Mouse (Mus musculus): ENCODE results near the gene Krt84. TPM values are rescaled to one million over a fixed set of nuclear protein-coding genes. Genes with fewer than 3 reads are reported as not detected.

Gene Krt84
- total RNA-seq, 1 experiment from 2014 or later: not detected

DNA sequence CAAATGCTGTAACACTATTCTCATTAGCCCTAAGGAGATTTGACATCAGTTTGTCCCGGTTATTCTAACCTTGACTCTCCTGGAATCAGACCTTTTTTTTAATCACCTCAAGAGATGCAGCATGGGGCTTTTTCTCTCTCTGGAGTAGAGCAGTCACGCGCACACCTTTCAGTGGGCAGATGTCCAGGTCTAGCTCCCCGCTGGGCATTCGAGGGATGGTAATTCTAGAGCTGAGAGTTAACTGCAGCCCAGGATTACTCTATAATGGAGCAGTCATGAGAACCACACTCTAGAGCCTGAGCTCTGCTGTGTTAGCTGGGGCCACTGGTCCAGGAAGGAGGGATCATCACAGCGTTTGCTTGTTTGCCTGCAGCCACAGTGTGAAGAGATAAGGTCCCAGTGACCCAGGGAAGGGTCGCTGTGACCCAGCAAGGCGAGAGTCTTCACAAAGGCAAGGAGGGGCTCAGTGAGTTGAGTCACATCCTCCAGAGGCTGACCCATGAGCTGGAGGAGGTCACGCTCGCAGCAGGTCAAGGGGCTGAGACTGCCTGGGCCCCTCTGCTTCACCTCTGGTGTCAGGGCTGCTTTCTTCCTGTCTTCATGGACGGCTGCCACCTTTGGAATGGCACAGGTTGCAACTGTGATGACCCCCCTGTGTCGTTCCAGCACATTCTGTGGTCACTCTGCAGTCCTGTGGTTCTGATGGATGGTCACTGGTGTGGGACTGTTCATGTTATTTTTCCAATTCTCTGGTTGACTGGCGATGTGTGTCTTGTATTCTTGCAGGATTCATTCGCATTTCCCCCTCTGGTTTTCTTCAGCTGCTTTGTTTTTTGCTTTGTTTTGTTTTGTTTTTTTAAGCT, 25.5 kb downstream of the Krt84 start:
- ATAC-seq (ENCODE audit: extremely low read depth, insufficient number of reproducible peaks, low FRiP score, poor library complexity, severe bottlenecking): no peak

DNA sequence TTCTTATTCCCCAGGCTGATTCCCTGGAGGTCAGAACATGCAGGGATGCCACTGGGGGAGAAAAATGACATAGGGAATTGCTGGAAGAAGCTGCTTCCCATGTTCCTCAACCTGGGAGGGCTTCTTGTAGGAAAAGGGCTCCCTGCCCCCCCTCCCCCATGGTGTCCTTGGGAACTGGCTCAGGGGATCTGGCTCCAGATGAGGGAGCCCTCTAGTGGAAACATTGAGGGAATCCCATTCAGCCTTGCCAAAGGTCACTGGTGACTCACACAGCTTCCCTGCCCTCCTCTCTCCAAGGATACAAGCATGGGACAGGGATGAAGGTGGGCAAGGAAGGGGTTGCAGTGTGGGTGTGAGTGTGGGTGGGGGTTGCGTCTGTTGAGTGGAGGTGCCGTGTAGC, 35.4 kb downstream of the Krt84 start:
- ATAC-seq (ENCODE audit: extremely low read depth, insufficient number of reproducible peaks, low FRiP score, poor library complexity, severe bottlenecking): no peak

DNA sequence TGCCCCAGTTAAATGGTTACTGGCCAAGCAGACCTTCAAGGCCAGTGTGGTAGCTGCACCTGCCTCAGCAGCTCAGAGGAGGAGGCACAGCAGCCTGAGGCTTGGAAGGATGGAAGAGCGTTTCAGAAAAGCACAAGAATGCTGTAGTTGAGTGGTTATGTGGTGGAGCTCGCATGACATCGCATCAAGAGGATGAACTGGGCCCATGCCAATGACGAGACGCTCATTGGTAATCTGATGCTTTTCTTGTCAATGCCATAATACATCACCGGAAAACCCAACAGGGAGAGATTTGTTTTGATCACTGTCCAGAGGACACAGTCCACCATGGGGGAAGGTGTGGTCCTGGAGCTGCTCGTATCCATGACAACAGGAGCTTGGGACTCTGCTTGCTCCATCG, 37.4 kb downstream of the Krt84 start:
- no peak for ATAC-seq (ENCODE audit: extremely low read depth, insufficient number of reproducible peaks, low FRiP score, poor library complexity, severe bottlenecking)

DNA sequence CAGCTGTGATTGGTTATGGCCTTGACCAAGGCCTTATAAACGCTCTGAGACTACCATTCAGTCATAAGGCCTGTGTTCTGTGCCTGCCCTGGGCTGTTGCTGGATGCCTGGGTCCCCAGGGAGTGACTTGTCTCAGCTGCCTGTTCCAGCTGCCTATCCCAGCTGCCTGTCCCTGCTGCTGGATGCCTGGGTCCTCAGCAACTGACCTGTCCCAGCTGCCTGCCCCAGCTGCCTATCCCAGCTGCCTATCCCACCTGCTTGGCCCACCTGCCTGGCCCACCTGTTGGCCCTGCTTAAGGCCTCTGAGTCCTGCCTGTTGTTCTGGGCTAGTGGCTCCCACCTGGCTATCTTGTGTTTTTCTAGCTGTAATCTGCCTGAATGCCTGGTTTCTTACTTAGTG, 38.4 kb downstream of the Krt84 start:
- ATAC-seq (ENCODE audit: extremely low read depth, insufficient number of reproducible peaks, low FRiP score, poor library complexity, severe bottlenecking): no peak

DNA sequence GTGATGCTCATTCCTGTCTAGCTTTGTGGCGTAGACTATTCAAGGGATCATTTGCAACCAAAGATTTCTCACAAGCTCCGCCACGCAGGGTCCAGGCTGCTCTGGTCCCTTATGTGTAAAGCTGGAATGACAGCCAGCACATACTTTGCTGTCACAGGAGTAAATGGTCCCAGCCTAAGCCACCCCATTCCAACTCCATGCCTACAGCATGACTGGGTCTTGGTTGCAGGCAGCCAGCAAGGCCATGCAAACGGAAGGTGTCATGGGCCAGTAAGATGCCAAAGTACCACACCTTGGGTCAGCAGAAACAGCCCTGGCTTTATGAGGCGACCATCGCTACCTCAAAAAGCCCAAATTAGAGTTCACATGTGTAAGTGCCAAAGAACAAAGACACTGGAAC, 38.9 kb downstream of the Krt84 start:
- no peak for ATAC-seq (ENCODE audit: extremely low read depth, insufficient number of reproducible peaks, low FRiP score, poor library complexity, severe bottlenecking)

DNA sequence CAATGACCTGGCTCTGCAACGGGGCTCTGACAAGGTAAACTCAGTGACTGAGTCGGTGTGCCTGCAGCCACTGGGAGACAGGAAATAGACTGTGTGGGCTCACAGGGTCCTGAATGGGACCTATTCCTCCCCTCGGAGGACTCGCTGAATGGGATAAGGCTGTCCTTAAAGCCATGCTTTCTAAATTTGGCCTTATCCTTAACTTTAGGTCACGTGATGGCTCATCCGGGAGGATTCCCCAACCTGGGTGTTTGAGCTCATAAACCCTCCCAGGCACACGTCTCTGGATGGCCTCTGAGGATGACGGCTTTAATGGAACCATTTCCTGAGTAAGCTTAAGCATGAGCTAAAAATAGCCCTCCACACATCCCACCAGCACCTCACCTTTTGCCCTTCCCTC, 39.9 kb downstream of the Krt84 start:
- ATAC-seq (ENCODE audit: extremely low read depth, insufficient number of reproducible peaks, low FRiP score, poor library complexity, severe bottlenecking): no peak

DNA sequence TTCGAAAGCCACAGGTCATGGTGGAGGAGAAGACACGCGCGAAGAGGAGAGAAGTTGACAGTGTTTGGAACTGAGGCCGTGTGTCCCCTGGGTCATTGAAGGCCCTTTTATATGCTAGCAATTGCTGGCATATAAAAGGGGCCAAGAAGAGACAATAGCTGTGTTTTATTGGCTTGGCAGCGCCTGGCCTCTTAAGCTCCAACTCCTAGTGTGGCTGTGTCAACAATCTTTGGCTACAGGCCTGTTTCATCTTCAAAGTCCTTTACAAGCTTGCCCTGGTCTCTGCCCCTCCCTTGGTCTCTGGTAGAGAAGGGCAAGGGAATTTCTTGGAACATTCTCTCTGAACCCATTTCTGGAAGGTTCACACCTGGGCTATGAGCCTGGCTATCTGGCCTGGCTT, 41.2 kb downstream of the Krt84 start, which contains the start of gene Krt83:
Gene Krt83, minus strand, starts transcription at position 82 of the 400 bp plus-strand sequence.
- no peak for ATAC-seq (ENCODE audit: extremely low read depth, insufficient number of reproducible peaks, low FRiP score, poor library complexity, severe bottlenecking)

DNA sequence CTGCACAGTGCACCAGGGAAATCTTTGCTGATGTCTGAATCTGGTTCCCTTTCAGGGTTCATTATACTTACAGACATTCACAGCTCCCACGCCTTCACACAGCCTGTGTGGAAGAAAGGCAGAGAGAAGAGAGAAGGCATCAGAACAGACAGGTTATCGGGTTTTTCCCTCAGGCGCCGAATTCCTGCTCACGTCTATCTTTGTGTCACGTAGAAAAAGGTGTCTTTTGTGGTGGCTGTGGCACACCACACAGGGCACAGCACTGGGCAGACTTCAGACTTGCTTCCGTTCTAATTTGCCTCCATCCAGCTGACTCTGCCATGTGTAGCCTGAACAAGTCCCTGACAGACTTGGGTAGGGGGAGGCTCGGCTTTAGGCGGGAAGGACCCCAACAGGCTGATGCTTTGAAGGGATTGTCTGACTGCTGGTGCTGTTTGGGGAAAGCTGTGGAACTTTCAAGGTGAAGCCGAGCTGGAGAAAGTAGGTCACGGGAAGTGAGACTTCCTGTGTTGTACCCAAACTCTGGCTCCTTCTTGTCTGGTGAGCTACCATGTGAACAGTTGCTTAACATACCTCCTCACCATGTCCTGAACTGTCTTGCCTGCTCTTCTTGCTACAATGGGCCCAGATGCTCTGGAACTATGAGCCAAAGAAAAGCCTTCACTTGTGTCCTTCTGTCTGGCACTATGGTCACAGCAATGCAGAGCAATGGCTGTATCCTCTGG, 46.5 kb downstream of the Krt84 start:
- ATAC-seq (ENCODE audit: extremely low read depth, insufficient number of reproducible peaks, low FRiP score, poor library complexity, severe bottlenecking): no peak

DNA sequence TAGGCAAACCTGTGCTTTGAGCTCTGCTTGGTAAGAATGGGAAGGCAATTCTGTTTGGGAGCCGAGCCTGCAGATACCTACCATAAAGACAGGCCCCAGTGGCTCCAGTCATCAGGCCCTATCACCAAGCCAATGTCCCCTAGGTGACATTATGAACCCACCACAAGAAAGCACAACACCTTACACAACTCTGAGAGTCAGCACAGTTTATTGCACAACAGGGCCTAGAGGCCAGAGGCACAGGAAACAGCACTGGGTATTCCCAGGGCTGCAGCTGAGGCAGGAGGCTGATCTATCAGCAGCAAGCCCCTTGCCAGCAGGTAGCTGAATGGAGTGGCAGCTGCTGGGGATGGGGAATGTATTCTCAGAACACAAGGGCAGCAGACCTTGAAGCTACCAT, 47.7 kb downstream of the Krt84 start:
- no peak; the same call in 1 of the 2 replicates for ATAC-seq (ENCODE audit: extremely low read depth, insufficient number of reproducible peaks, low FRiP score, poor library complexity, severe bottlenecking)

DNA sequence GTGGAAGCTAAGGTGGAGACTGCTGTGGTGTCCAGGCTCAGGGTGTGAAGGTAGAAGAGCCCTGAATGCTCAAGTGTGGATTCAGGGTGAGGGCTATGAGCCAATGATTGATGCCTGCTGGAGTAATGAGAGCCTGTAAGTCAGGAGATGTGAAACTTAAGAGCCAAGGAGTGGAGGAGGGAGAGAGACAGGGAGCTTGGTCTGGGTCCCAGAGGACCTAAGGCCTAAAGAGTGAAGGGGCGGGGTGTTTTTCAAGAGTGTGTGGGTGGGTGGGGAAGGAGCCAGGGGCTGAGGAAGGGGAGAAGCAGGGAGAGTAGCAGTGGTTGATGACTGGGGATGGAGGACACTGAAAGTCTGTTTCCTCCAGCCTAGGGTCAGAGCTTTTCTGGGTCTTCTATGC, 49.0 kb downstream of the Krt84 start:
- no peak for ATAC-seq (ENCODE audit: extremely low read depth, insufficient number of reproducible peaks, low FRiP score, poor library complexity, severe bottlenecking)

DNA sequence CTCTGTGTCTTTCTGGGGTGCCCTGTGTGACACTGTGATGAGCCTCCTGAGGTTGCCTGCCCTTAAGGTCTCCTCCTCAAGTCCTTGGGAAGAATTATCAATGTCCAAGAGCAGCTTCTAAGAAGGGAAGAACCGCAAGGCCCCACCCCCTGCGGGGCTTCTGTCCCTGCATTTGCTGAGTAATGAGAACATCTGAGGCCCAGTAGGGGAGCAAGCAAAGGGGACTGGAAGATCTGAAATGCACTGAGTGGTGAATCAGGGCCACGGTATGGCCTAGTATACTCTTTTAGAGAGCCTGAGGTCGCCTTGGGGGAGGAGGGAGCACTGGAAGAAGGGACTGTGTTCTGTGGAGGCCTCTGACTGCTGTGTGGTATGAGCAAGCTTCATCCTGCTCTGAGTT, 50.6 kb downstream of the Krt84 start:
- ATAC-seq (ENCODE audit: extremely low read depth, insufficient number of reproducible peaks, low FRiP score, poor library complexity, severe bottlenecking): no peak

DNA sequence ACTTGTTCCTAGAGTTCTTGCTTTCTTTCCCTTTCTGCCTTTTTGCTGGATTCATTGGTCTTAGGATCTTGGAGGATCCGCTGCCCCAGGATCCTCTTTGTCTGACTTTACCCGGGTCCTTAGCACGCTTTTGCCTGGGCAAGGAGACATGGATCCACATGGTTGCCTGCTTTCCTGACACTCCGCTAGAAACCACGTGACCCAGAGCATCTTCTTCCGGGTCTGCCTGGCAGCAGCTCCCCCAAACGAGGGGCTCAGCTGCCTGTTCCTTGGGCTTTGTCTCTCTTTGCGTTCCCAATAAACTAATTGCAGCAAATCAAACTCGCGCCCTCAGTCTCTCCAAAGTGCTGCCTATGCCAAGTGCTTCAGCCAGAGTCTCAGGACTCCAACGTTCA, 53.0 kb downstream of the Krt84 start:
- no peak for ATAC-seq (ENCODE audit: extremely low read depth, insufficient number of reproducible peaks, low FRiP score, poor library complexity, severe bottlenecking)

DNA sequence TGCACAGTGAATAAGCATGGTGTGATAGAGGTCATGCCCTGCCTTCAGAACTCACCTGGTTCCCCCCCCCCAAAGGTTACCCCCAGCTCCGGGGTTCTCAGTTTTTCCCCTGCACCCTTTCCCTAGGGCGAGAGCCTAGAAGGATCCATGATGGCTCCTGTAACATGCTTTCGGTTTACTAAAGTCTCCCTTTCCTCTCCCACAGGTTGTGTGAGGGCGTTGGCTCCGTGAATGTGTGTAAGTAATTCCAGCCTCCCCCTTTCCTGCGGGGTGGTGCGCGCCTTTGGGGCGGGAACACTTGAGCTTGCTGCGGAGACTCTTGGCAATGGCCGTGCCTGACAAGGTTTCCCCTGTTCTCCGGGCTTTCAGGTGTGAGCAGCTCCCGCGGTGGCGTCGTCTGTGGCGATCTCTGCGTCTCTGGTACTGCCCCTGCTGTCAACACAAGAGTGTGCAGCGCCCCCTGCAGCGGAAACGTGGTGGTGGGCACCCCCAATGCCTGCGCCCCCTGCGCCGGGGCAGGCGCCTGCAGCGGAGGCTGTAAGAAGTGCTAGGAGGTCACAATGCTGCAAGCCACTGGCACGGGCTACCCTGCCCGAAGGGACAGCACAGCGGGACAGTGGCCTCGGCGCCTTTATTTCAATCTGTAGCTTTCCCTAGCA, 53.5 kb downstream of the Krt84 start:
- no peak for ATAC-seq (ENCODE audit: extremely low read depth, insufficient number of reproducible peaks, low FRiP score, poor library complexity, severe bottlenecking)

Other genes starting within 250 kb of the Krt84 start
- 61.0 and 68.8 TPM in 2 replicates for gene Atg101, start 248.5 kb downstream of the Krt84 start, total RNA-seq (2017)
- 0.70 and 0.98 TPM in 2 replicates for gene 6030408B16Rik, start 239.6 kb downstream of the Krt84 start, total RNA-seq (2017)
- 31.7 and 34.7 TPM in 2 replicates for gene Krt80, start 162.7 kb downstream of the Krt84 start, total RNA-seq (2017)
- 8.6 and 9.6 TPM in 2 replicates for gene Krt7, start 121.8 kb downstream of the Krt84 start, total RNA-seq (2017)
- not detected in 2 replicates for gene Krt87, start 94.0 kb downstream of the Krt84 start, total RNA-seq (2017)
- gene Krt88, start 85.1 kb downstream of the Krt84 start, total RNA-seq (2017): not detected in 2 replicates
- gene Krt81, start 69.1 kb downstream of the Krt84 start, total RNA-seq (2017): not detected in 2 replicates
- gene Krt86, start 59.3 kb downstream of the Krt84 start, total RNA-seq (2017): 5.8 and 7.0 TPM in 2 replicates
- 0.37 and 1.9 TPM in 2 replicates for gene Krt83, start 41.3 kb downstream of the Krt84 start, total RNA-seq (2017)
- not detected in 2 replicates for gene Gm49425, start 15.6 kb downstream of the Krt84 start, total RNA-seq (2017)
- not detected in 2 replicates for gene Krt82, start 17.8 kb upstream of the Krt84 start, total RNA-seq (2017)
- gene Krt90, start 30.1 kb upstream of the Krt84 start, total RNA-seq (2017): not detected in 2 replicates
- 0.12 and 0.74 TPM in 2 replicates for gene Krt75, start 41.1 kb upstream of the Krt84 start, total RNA-seq (2017)
- not detected in 2 replicates for gene Gm5414, start 95.4 kb upstream of the Krt84 start, total RNA-seq (2017)
- not detected in 2 replicates for gene Gm5478, start 114.6 kb upstream of the Krt84 start, total RNA-seq (2017)
- 3.9 and 4.5 TPM in 2 replicates for gene Krt6b, start 147.5 kb upstream of the Krt84 start, total RNA-seq (2017)
- gene Krt6a, start 161.5 kb upstream of the Krt84 start, total RNA-seq (2017): 1.1 and 1.3 TPM in 2 replicates
- 0.23 TPM in 1 of 2 replicates, not detected in the other for gene Krt5, start 180.1 kb upstream of the Krt84 start, total RNA-seq (2017)
- not detected in 2 replicates for gene Krt71, start 210.3 kb upstream of the Krt84 start, total RNA-seq (2017)

All from neutrophil, adult 5-6 weeks (primary cell).